Mouse (Mus musculus): ENCODE measurements at regions not wholly inside any gene's neighbourhood (a gene's known extent, or its start where the extent isn't known, plus 50 kb on each side); places are given as distances from the start of the nearest gene placed in this dataset.

DNA sequence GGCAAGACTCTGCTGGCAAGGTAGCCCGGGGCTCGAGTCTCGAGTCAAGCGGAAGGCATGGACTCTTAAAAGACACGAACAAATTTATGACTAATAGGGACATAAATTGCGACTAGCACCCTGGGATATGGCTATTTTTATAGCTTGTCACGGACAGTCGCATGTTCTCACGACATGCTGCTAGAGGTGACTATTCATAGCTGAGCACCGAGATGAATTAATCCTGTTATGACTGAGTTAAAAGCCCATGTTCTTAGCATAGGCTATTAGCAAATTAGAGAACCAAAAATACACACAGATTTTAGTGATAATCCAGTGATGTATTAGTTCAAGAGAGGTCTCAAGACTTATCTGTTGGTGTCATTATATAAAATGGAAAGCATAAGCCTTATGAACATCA, 539.2 kb downstream of the Gm19410 start:
- Histone ChIP-seq H3K27me3 (ENCODE audit: control insufficient read depth, insufficient read depth, low read depth, low read length) (no peaks in the 10 kb centered on the region), H3K27ac (ENCODE audit: low read length) (no peak overlapping the region), H3K36me3 (ENCODE audit: control insufficient read depth, insufficient read depth, low read length) (no peaks in the 10 kb centered on the region), H3K9ac (ENCODE audit: low read length) (no peak overlapping the region), H3K4me3 (ENCODE audit: low read length) (no peak overlapping the region), H3K4me1 (replicated peaks; ENCODE audit: control insufficient read depth, insufficient read depth, low read length) (no peaks in the 10 kb centered on the region), H3K9me3 (ENCODE audit: control insufficient read depth, low read length) (no peaks in the 10 kb centered on the region), H3K4me2 (ENCODE audit: low read depth, low read length) (no peak overlapping the region)
- no peak for ATAC-seq (ENCODE audit: low read depth)
- 87% methylated on average over 10 of the region's 10 CpGs for WGBS

DNA sequence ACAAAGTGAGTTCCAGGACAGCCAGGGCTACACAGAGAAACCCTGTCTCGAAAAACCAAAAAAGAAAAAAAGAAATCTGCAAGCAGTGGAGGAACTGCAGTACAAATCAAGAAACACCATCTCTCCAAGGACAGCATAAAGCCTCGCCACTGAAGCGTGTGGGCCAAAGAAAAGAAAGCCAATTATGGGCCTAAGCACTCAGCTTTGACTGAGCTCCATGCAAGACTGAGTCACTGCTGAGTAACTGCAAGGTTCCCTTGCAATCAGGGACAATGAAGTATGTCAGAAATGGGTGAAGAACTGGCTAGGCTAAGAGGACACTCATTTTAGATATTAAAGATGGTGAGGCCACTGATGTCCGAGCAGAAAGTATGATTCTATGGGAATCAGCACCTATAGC, 540.7 kb downstream of the Gm19410 start:
- no peaks in the 10 kb centered on the region for H3K4me1 ChIP-seq (replicated peaks; ENCODE audit: control insufficient read depth, insufficient read depth, low read length)
- no peak overlapping the region for H3K4me2 ChIP-seq (ENCODE audit: low read depth, low read length)
- no peak overlapping the region for H3K9ac ChIP-seq (ENCODE audit: low read length)
- no peaks in the 10 kb centered on the region for H3K27me3 ChIP-seq (ENCODE audit: control insufficient read depth, insufficient read depth, low read depth, low read length)
- WGBS = 84% methylated on average over 4 of the region's 4 CpGs
- H3K27ac ChIP-seq (ENCODE audit: low read length) = no peak overlapping the region
- ATAC-seq (ENCODE audit: low read depth) = no peak
- no peaks in the 10 kb centered on the region for H3K9me3 ChIP-seq (ENCODE audit: control insufficient read depth, low read length)
- H3K36me3 ChIP-seq (ENCODE audit: control insufficient read depth, insufficient read depth, low read length) = no peaks in the 10 kb centered on the region
- H3K4me3 ChIP-seq (ENCODE audit: low read length) = no peak overlapping the region

DNA sequence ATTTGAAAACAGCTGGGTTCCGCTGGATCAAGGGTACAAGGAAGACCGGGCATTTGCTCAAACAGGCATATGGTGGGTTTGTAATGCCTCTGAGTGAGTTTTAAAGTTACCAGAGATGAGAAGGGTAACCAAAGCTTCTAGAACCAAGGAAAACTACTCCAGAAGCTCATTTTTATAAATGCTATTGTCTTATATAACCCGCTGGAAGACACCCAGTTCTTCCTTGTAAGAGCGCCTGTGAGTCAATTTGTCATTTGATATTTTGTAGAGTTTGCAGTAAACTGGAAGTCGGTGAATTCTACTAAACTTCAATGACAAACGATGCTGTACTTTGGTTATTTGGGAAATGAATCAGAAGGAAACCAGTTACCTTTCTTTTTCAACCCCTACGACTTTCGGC, 541.9 kb downstream of the Gm19410 start:
- 83% methylated on average over 8 of the region's 8 CpGs for WGBS
- H3K4me3 ChIP-seq (ENCODE audit: low read length) = no peak overlapping the region
- H3K9me3 ChIP-seq (ENCODE audit: control insufficient read depth, low read length) = no peaks in the 10 kb centered on the region
- no peak overlapping the region for H3K9ac ChIP-seq (ENCODE audit: low read length)
- H3K27ac ChIP-seq (ENCODE audit: low read length) = no peak overlapping the region
- no peak for ATAC-seq (ENCODE audit: low read depth)
- no peaks in the 10 kb centered on the region for H3K27me3 ChIP-seq (ENCODE audit: control insufficient read depth, insufficient read depth, low read depth, low read length)
- no peaks in the 10 kb centered on the region for H3K4me1 ChIP-seq (replicated peaks; ENCODE audit: control insufficient read depth, insufficient read depth, low read length)
- no peak overlapping the region for H3K4me2 ChIP-seq (ENCODE audit: low read depth, low read length)
- no peaks in the 10 kb centered on the region for H3K36me3 ChIP-seq (ENCODE audit: control insufficient read depth, insufficient read depth, low read length)

DNA sequence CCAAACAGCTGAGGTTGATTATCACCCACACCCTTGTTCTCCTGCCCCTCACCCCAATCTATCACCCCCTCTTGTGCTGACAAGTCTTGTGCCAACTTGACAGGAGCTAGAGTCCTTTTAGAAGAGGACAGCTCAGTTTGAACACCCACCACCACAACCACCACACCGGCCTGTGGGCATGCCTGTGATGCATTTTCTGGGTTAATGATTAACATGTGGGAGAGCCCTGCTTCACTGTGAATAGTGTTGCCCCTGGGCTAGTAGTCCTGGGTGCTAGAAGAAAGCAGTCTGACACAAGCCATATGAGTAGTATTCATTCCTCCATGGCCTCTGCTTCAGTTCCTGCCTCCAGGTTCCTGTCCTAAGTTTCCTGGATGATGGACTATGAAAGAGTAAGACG, 542.5 kb downstream of the Gm19410 start:
- ATAC-seq (ENCODE audit: low read depth) = no peak
- WGBS = 71% methylated on average over 2 of the region's 2 CpGs
- H3K4me3 ChIP-seq (ENCODE audit: low read length) = no peak overlapping the region

DNA sequence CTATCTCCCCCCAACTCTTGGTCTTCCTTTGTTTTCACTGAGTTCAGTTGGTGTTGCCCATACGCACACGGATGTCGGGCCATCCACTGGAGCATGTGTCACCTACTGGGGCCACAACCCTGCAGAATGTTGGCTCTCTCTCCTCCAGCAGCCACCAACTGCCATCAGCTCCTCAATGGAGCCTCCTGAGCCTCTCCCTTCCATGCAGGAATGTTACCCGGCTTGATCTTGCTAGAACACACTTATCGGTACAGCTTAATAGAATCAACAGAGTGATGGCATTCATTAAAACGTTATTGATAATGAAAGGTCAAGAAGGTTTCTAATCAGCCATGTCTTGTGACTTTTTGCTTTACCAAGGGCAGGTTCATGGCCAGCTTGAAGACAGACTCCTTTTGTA, 543.7 kb downstream of the Gm19410 start:
- Histone ChIP-seq H3K27me3 (ENCODE audit: control insufficient read depth, insufficient read depth, low read depth, low read length) (no peaks in the 10 kb centered on the region), H3K4me3 (ENCODE audit: low read length) (no peak overlapping the region), H3K9me3 (ENCODE audit: control insufficient read depth, low read length) (no peaks in the 10 kb centered on the region), H3K27ac (ENCODE audit: low read length) (no peak overlapping the region), H3K4me1 (replicated peaks; ENCODE audit: control insufficient read depth, insufficient read depth, low read length) (no peaks in the 10 kb centered on the region), H3K4me2 (ENCODE audit: low read depth, low read length) (no peak overlapping the region), H3K36me3 (ENCODE audit: control insufficient read depth, insufficient read depth, low read length) (no peaks in the 10 kb centered on the region), H3K9ac (ENCODE audit: low read length) (no peak overlapping the region)
- ATAC-seq (ENCODE audit: low read depth) = no peak
- WGBS = 87% methylated on average over 6 of the region's 6 CpGs

More for the DNA sequence above, 542.5 kb downstream of the Gm19410 start:
- Histone ChIP-seq H3K36me3 (ENCODE audit: control insufficient read depth, insufficient read depth, low read length) (no peaks in the 10 kb centered on the region), H3K9ac (ENCODE audit: low read length) (no peak overlapping the region), H3K4me2 (ENCODE audit: low read depth, low read length) (no peak overlapping the region), H3K4me1 (replicated peaks; ENCODE audit: control insufficient read depth, insufficient read depth, low read length) (no peaks in the 10 kb centered on the region), H3K9me3 (ENCODE audit: control insufficient read depth, low read length) (no peaks in the 10 kb centered on the region), H3K27ac (ENCODE audit: low read length) (no peak overlapping the region), H3K27me3 (ENCODE audit: control insufficient read depth, insufficient read depth, low read depth, low read length) (no peaks in the 10 kb centered on the region)

DNA sequence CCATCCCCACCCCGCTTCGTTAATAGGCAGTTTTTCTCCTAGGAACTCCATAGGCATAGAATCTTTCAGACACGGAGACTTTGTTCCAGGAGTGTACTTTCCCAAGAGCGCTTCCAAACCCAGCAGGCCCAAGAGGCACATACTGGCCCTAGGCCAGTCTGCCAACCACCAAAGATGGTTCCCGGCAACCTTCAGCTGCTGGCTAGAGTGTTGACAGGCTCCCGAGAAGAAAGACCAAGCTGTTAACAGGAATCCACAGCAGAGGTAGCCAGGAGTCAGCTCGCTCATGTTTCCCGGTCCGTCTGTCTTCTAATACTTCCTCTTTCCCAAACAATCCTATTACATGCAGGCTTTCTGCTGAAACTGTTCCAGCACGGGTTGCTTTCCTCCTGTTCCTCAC, 544.4 kb downstream of the Gm19410 start:
- Histone ChIP-seq H3K9ac (ENCODE audit: low read length) (no peak overlapping the region), H3K36me3 (ENCODE audit: control insufficient read depth, insufficient read depth, low read length) (no peaks in the 10 kb centered on the region), H3K4me1 (replicated peaks; ENCODE audit: control insufficient read depth, insufficient read depth, low read length) (no peaks in the 10 kb centered on the region), H3K4me2 (ENCODE audit: low read depth, low read length) (no peak overlapping the region), H3K27ac (ENCODE audit: low read length) (no peak overlapping the region), H3K4me3 (ENCODE audit: low read length) (no peak overlapping the region), H3K27me3 (ENCODE audit: control insufficient read depth, insufficient read depth, low read depth, low read length) (no peaks in the 10 kb centered on the region), H3K9me3 (ENCODE audit: control insufficient read depth, low read length) (no peaks in the 10 kb centered on the region)
- ATAC-seq (ENCODE audit: low read depth) = no peak
- 64% methylated on average over 10 of the region's 10 CpGs for WGBS

DNA sequence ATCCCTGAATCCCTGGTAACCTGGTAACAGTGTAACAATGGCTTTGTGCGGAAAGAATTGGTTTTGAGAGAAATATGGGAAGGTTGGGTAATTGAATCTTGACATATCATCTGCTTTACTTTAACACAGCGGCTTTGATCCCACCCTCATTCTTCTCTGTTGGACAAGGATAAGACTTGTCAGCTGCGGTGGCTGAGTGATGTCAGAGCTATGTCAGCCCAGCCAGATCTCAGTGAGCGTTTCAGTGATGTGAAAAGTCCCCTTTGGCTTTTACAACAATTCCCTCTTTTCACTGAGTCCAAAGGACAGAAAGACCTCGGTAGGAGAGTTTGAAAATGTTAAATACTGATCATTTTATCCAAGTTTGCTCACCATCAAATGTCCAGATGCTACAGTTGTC, 546.1 kb downstream of the Gm19410 start:
- H3K4me2 ChIP-seq (ENCODE audit: low read depth, low read length) = no peak overlapping the region
- no peak overlapping the region for H3K27ac ChIP-seq (ENCODE audit: low read length)
- H3K27me3 ChIP-seq (ENCODE audit: control insufficient read depth, insufficient read depth, low read depth, low read length) = no peaks in the 10 kb centered on the region
- no peaks in the 10 kb centered on the region for H3K9me3 ChIP-seq (ENCODE audit: control insufficient read depth, low read length)
- H3K36me3 ChIP-seq (ENCODE audit: control insufficient read depth, insufficient read depth, low read length) = no peaks in the 10 kb centered on the region
- no peaks in the 10 kb centered on the region for H3K4me1 ChIP-seq (replicated peaks; ENCODE audit: control insufficient read depth, insufficient read depth, low read length)
- no peak for ATAC-seq (ENCODE audit: low read depth)
- no peak overlapping the region for H3K9ac ChIP-seq (ENCODE audit: low read length)
- WGBS = 71% methylated on average over 5 of the region's 5 CpGs
- no peak overlapping the region for H3K4me3 ChIP-seq (ENCODE audit: low read length)

DNA sequence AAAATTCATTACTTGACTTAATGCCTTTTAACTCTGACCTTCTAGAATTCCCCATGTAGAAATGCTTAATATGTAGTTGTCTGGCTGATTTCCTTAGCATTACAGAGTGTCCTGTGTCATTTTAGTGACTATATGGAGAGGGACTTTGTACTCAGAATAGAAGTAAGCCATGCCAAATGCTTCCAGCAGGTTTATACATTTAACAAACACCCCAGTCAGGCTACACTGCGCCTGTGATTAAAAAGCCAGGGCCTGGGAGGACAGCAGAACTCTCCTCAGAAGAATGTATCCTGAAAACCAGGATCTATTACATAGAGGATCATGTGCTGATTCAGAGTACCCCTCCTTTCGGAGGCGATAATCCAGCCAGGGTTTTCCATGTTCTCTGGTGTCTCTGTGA, 547.4 kb downstream of the Gm19410 start:
- Histone ChIP-seq H3K4me1 (replicated peaks; ENCODE audit: control insufficient read depth, insufficient read depth, low read length) (no peaks in the 10 kb centered on the region), H3K9ac (ENCODE audit: low read length) (no peak overlapping the region), H3K9me3 (ENCODE audit: control insufficient read depth, low read length) (no peaks in the 10 kb centered on the region), H3K4me2 (ENCODE audit: low read depth, low read length) (no peak overlapping the region), H3K27me3 (ENCODE audit: control insufficient read depth, insufficient read depth, low read depth, low read length) (no peaks in the 10 kb centered on the region), H3K36me3 (ENCODE audit: control insufficient read depth, insufficient read depth, low read length) (no peaks in the 10 kb centered on the region), H3K4me3 (ENCODE audit: low read length) (no peak overlapping the region), H3K27ac (ENCODE audit: low read length) (no peak overlapping the region)
- WGBS = 78% methylated on average over 3 of the region's 3 CpGs
- no peak for ATAC-seq (ENCODE audit: low read depth)

DNA sequence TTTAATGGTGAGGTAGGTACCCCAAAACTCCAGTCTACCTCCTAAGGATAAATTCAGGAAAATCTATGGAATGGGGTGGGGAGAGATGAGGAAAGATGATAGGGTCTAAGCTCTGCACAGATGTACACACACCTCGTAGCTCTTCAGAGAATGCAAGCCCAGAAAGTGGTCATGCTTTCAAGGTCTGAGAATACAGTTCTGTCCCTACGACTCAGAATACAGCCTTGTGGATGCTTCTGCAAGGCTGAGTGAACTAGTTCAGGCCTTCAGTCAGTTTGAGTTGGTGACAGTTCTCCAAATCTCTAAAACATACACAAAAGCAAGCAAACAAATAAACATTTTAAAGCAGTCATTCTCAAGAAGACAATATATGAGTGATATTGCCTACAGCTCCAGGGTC, 552.8 kb downstream of the Gm19410 start:
- no peak for ATAC-seq (ENCODE audit: low read depth)
- no peak overlapping the region for H3K9ac ChIP-seq (ENCODE audit: low read length)
- WGBS = 83% methylated on average over 2 of the region's 2 CpGs

DNA sequence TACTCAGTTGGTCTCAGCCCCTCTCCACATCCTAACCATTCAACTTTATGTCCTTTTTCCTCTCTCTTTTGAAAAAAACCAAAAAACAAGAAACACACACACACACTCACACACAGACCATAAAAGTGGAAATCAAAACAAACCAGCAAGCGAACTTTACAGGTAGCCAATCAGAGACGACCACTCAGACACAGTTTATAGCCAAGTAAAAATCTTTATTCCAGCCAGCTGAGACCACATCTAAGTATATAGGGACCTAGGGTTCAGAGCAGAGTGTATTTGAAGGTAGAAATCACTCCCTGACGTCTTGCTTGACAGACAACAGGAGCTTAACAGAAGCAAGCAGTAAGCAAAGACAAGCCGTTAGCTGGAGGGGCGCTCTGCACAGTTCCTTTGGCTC, 553.3 kb downstream of the Gm19410 start:
- H3K9ac ChIP-seq (ENCODE audit: low read length) = no peak overlapping the region
- 63% methylated on average over 5 of the region's 5 CpGs for WGBS
- no peak overlapping the region for H3K4me2 ChIP-seq (ENCODE audit: low read depth, low read length)
- H3K27me3 ChIP-seq (ENCODE audit: control insufficient read depth, insufficient read depth, low read depth, low read length) = no peaks in the 10 kb centered on the region
- H3K4me1 ChIP-seq (replicated peaks; ENCODE audit: control insufficient read depth, insufficient read depth, low read length) = no peaks in the 10 kb centered on the region
- H3K9me3 ChIP-seq (ENCODE audit: control insufficient read depth, low read length) = no peaks in the 10 kb centered on the region
- no peaks in the 10 kb centered on the region for H3K36me3 ChIP-seq (ENCODE audit: control insufficient read depth, insufficient read depth, low read length)
- H3K27ac ChIP-seq (ENCODE audit: low read length) = no peak overlapping the region
- no peak overlapping the region for H3K4me3 ChIP-seq (ENCODE audit: low read length)
- ATAC-seq (ENCODE audit: low read depth) = no peak

More for the DNA sequence above, 552.8 kb downstream of the Gm19410 start:
- no peak overlapping the region for H3K4me3 ChIP-seq (ENCODE audit: low read length)
- H3K27me3 ChIP-seq (ENCODE audit: control insufficient read depth, insufficient read depth, low read depth, low read length) = no peaks in the 10 kb centered on the region
- H3K4me1 ChIP-seq (replicated peaks; ENCODE audit: control insufficient read depth, insufficient read depth, low read length) = no peaks in the 10 kb centered on the region
- H3K36me3 ChIP-seq (ENCODE audit: control insufficient read depth, insufficient read depth, low read length) = no peaks in the 10 kb centered on the region
- H3K9me3 ChIP-seq (ENCODE audit: control insufficient read depth, low read length) = no peaks in the 10 kb centered on the region
- no peak overlapping the region for H3K4me2 ChIP-seq (ENCODE audit: low read depth, low read length)
- H3K27ac ChIP-seq (ENCODE audit: low read length) = no peak overlapping the region
